Mouse (Mus musculus) intestine, embryonic 14.5 days (tissue): Measurements from ENCODE around the gene Fam19a2. TPM values are rescaled to one million over a fixed set of nuclear protein-coding genes. Genes with fewer than 3 reads are reported as not detected.
A peak's percentile ranks its signal among the peaks of the same experiment; 100 is the strongest.

Experiments used
- ATAC-seq: fragments of 200-750 bp; cut with Nextera tagmentation; replicated peaks from 2 replicates; pipeline ENCODE4 v1.8.0; 2017; ENCODE audit warnings: low read depth, moderate number of reproducible peaks, moderate TSS enrichment, moderate library complexity; ENCODE audit not compliant: low FRiP score, low TSS enrichment
- DNase-seq: peaks from one replicate; pipeline ENCODE4 v3.0.0-alpha.2; 2018; ENCODE audit warnings: low spot score
- H3K27ac ChIP-seq: fragments of 300-500 bp; sonication (generic); 2 replicates; pipeline ENCODE4 v1.5.1; 2014; ENCODE audit warnings: low read depth, mild to moderate bottlenecking, control low read depth
- H3K27me3 ChIP-seq: fragments of 300-500 bp; sonication (generic); replicated peaks from 2 replicates; pipeline ENCODE4 v1.6.1; 2014; ENCODE audit warnings: low read length, control low read depth; ENCODE audit not compliant: control insufficient read depth, insufficient read depth
- H3K36me3 ChIP-seq: fragments of 300-500 bp; sonication (generic); 2 replicates; pipeline ENCODE4 v1.6.1; 2014; ENCODE audit warnings: low read length, control low read depth; ENCODE audit not compliant: control insufficient read depth, insufficient read depth
- H3K4me1 ChIP-seq: fragments of 300-500 bp; sonication (generic); replicated peaks from 2 replicates; pipeline ENCODE4 v1.6.1; 2014; ENCODE audit warnings: low read length, control low read depth, mixed read lengths; ENCODE audit not compliant: control insufficient read depth, insufficient read depth
- H3K4me2 ChIP-seq: fragments of 300-500 bp; sonication (generic); 2 replicates; pipeline ENCODE4 v1.6.1; 2014; ENCODE audit warnings: low read length
- H3K4me3 ChIP-seq: fragments of 300-500 bp; sonication (generic); 2 replicates; pipeline ENCODE4 v1.5.1; 2014; ENCODE audit warnings: low read depth, low read length, control low read depth, mixed read lengths
- H3K9ac ChIP-seq: fragments of 300-500 bp; sonication (generic); 2 replicates; pipeline ENCODE4 v1.6.1; 2014; ENCODE audit warnings: mild to moderate bottlenecking, low read length
- H3K9me3 ChIP-seq: fragments of 300-500 bp; sonication (generic); 2 replicates; pipeline ENCODE4 v1.6.1; 2016; ENCODE audit warnings: low read length, control low read depth; ENCODE audit not compliant: control insufficient read depth
- WGBS: fragments of 180-500 bp; shearing (Covaris S2); extraction: QIAGEN DNeasy Blood & Tissue Kit; methylation state at CpG from one replicate; pipeline ENCODE4 v1.1.7; 2014; 5-methylcytosine and 5-hydroxymethylcytosine counted together
- polyA plus RNA-seq: library from polyadenylated mRNA; unstranded; fragments of >200 nt; fragmentation: Nextera tagmentation; extraction: Ambion mirVana; gene quantifications from 2 replicates; pipeline ENCODE4 v1.2.1, GENCODE M21; 2014

Gene Fam19a2
- polyA plus RNA-seq, 1 experiment from 2014 or later = 2.8 TPM

DNA sequence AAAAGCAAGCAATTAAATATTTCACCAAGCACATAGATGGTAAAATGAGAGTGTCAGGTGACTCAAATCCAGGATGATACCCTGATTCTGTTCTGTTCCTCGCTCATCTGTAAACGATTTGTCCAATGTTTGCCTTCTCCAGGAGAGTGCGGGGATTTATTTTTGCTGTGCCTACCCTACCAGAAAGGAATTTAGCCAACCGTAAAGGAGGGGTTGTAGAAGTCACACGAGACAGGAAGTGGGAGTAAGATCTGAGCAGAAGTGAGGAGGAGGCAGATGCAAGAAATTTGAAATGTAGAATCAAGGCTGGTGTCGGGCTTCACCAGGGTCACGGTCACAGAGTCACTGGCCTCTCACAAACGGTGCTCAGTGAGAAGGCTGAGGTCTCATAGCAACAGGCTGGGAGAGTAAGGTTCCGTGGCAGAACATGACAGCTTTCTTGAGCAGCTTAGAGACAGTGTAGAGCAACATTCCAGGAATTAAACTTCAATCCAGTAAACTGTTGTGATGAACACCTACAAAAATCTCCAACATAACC, 419.0 kb downstream of the Fam19a2 start:
- Histone ChIP-seq H3K27ac (no peak overlapping the region), H3K36me3 (no peaks in the 10 kb centered on the region), H3K9me3 (no peaks in the 10 kb centered on the region), H3K4me1 (no peaks in the 10 kb centered on the region), H3K27me3 (no peaks in the 10 kb centered on the region), H3K4me3 (no peak overlapping the region), H3K4me2 (no peak overlapping the region), H3K9ac (no peak overlapping the region)
- 36% methylated on average over 9 of the region's 9 CpGs for WGBS
- DNase-seq (no peak), ATAC-seq (no peak)

DNA sequence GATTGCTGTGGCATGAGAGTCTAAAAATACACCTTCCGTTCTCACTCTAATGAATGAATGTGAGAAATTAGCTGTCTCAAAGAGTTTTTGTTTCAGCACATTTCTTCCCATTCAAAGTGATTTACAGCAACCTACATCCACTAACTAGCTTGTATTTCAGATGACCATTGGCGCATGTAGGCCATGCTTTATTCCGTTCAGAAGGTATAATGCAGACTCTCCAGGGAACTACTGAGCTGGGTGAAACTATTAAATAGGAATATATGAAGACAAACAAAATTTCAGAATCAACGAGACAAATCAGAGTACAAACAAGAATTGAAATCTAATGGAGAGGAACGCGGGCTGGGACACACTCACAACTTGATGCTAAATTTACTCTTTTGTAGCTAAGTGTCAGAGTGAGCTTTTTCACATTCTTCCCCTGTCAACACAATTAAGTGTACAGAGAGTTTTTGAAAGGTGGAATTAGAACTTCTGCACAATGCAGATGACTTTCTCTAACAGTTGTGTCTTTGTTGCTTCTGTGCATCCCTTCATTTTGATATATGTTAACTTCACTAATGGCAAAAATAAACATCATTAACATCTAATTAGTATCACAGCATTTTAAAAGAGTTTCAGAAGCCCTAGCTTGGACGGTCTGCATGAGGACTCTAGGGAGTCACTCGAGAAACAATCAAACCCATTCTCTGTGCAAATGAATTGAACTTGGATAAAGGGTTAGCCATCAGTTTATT, 428.6 kb downstream of the Fam19a2 start:
- no peak overlapping the region for H3K9ac ChIP-seq
- ATAC-seq (no peak), DNase-seq (no peak)
- no peaks in the 10 kb centered on the region for H3K36me3 ChIP-seq
- no peaks in the 10 kb centered on the region for H3K9me3 ChIP-seq
- H3K27me3 ChIP-seq = no peaks in the 10 kb centered on the region
- no peak overlapping the region for H3K4me2 ChIP-seq
- no peak overlapping the region for H3K4me3 ChIP-seq
- no peak overlapping the region for H3K27ac ChIP-seq
- no peaks in the 10 kb centered on the region for H3K4me1 ChIP-seq
- WGBS = 80% methylated on average over 8 of the region's 8 CpGs

GRCm38 (mm10) chr10:123692926-123693224, 429.1 kb downstream of the Fam19a2 start:
- DNase-seq (no peak), ATAC-seq (no peak)
- 91% methylated on average over 4 of the region's 4 CpGs for WGBS

GRCm38 (mm10) chr10:123702595-123702994, 438.8 kb downstream of the Fam19a2 start:
- ATAC-seq = no peak
- Histone ChIP-seq H3K27ac (no peak overlapping the region), H3K4me3 (no peak overlapping the region), H3K27me3 (no peaks in the 10 kb centered on the region), H3K36me3 (no peaks in the 10 kb centered on the region), H3K9ac (no peak overlapping the region), H3K4me2 (no peak overlapping the region), H3K4me1 (no peaks in the 10 kb centered on the region), H3K9me3 (no peaks in the 10 kb centered on the region)
- WGBS = 52% methylated on average over 4 of the region's 4 CpGs
- no peak for DNase-seq

More at GRCm38 (mm10) chr10:123692926-123693224, 429.1 kb downstream of the Fam19a2 start:
- Histone ChIP-seq H3K4me2 (no peak overlapping the region), H3K36me3 (no peaks in the 10 kb centered on the region), H3K4me1 (no peaks in the 10 kb centered on the region), H3K4me3 (no peak overlapping the region), H3K9ac (no peak overlapping the region), H3K27ac (no peak overlapping the region), H3K27me3 (no peaks in the 10 kb centered on the region), H3K9me3 (no peaks in the 10 kb centered on the region)

GRCm38 (mm10) chr10:123707026-123707425, 443.2 kb downstream of the Fam19a2 start:
- H3K9me3 ChIP-seq = no peaks in the 10 kb centered on the region
- no peak for DNase-seq
- H3K36me3 ChIP-seq = no peaks in the 10 kb centered on the region
- peak; percentile 71; the same call in 1 of the 2 replicates for ATAC-seq
- H3K9ac ChIP-seq = no peak overlapping the region
- H3K27me3 ChIP-seq = no peaks in the 10 kb centered on the region
- no peak overlapping the region for H3K4me2 ChIP-seq
- H3K4me3 ChIP-seq = no peak overlapping the region
- H3K27ac ChIP-seq = no peak overlapping the region
- WGBS = 77% methylated on average over 3 of the region's 3 CpGs
- H3K4me1 ChIP-seq = no peaks in the 10 kb centered on the region

GRCm38 (mm10) chr10:123710738-123711137, 446.9 kb downstream of the Fam19a2 start:
- 81% methylated on average over 2 of the region's 2 CpGs for WGBS
- DNase-seq = no peak
- Histone ChIP-seq H3K27ac (no peak overlapping the region), H3K27me3 (no peaks in the 10 kb centered on the region), H3K4me2 (no peak overlapping the region), H3K4me1 (no peaks in the 10 kb centered on the region), H3K9me3 (no peaks in the 10 kb centered on the region), H3K4me3 (no peak overlapping the region), H3K36me3 (no peaks in the 10 kb centered on the region), H3K9ac (no peak overlapping the region)
- no peak for ATAC-seq

- H3K4me1 ChIP-seq = no peaks in the 10 kb centered on the region
- no peak for DNase-seq
- H3K4me2 ChIP-seq = no peak overlapping the region
- no peaks in the 10 kb centered on the region for H3K27me3 ChIP-seq
- no peaks in the 10 kb centered on the region for H3K9me3 ChIP-seq
- no peak for ATAC-seq
- WGBS = 63% methylated on average over 2 of the region's 2 CpGs
- no peak overlapping the region for H3K4me3 ChIP-seq
- H3K27ac ChIP-seq = no peak overlapping the region
- H3K9ac ChIP-seq = no peak overlapping the region
- H3K36me3 ChIP-seq = no peaks in the 10 kb centered on the region
Measured at GRCm38 (mm10) chr10:123721952-123722460, 458.2 kb downstream of the Fam19a2 start.

DNA sequence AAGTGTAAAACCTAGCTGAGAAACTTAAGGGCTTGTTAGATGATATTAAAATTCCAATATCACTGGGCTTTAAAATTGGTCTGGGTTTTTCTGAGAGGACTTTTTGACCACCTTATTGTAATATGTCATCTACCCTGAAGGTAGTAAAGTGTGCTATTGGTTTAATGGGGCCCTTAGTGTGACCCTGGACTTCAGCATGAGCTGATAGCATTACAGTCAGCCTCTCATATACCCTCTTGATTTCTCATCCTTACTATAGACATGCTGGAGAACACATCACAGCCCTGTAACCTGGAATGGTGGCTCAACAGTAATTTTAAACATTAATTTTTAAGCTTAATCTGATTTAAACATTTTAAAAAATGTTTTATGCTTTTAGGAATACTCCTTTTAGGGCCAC, 459.8 kb downstream of the Fam19a2 start:
- Histone ChIP-seq H3K27ac (no peak overlapping the region), H3K9me3 (no peaks in the 10 kb centered on the region), H3K4me3 (no peak overlapping the region), H3K36me3 (no peaks in the 10 kb centered on the region), H3K27me3 (no peaks in the 10 kb centered on the region), H3K4me2 (no peak overlapping the region), H3K9ac (no peak overlapping the region), H3K4me1 (no peaks in the 10 kb centered on the region)
- DNase-seq = no peak
- no peak for ATAC-seq

- Histone ChIP-seq H3K4me2 (no peak overlapping the region), H3K36me3 (no peaks in the 10 kb centered on the region), H3K4me1 (no peaks in the 10 kb centered on the region), H3K9ac (no peak overlapping the region), H3K9me3 (no peaks in the 10 kb centered on the region), H3K27ac (no peak overlapping the region), H3K4me3 (no peak overlapping the region), H3K27me3 (no peaks in the 10 kb centered on the region)
- 56% methylated on average over 1 of the region's 1 CpGs for WGBS
- ATAC-seq (no peak), DNase-seq (no peak)
Measured at GRCm38 (mm10) chr10:123748317-123748716, 484.5 kb downstream of the Fam19a2 start.
